In genomic region chr12:76943466-76943865, GRCm38 (mm10) we compare ENCODE assay signal across 28 mouse cellular contexts. TPM values are rescaled to one million over a fixed set of nuclear protein-coding genes. Genes with fewer than 3 reads are reported as not detected.
DNase-seq lines count a peak whose midpoint lies in the region; ATAC-seq and TF ChIP-seq lines count a peak whose summit lies in the region.
"Had no signal": no experiment of that assay in that cellular context is flagged by ENCODE, and none has a peak within 500 bp of the region (broad histone marks: within the 10 kb centered on the region; RNA-seq: fewer than 3 reads in every experiment).

No protein-coding gene starts in this region.

- no peak overlapping the region for H3K4me3 ChIP-seq in kidney, adult 2 months (ENCODE audit: insufficient read depth, low read depth, low read length)
- H3K4me3 ChIP-seq in bone marrow, adult 2 months (replicated peaks; ENCODE audit: control insufficient read depth, low read depth, low read length): no peak overlapping the region
- H3K4me3 ChIP-seq in intestine, embryonic 15.5 days (replicated peaks): no peak overlapping the region
- no peak overlapping the region for H3K4me3 ChIP-seq in small intestine, adult 2 months (ENCODE audit: low read depth, low read length)
- no peak overlapping the region for H3K4me3 ChIP-seq in hindbrain, embryonic 14.5 days (replicated peaks; ENCODE audit: low read length)
- H3K4me3 ChIP-seq in limb, embryonic 10.5 days: no peak overlapping the region
- no peak overlapping the region for H3K4me3 ChIP-seq in lung, adult 2 months (replicated peaks; ENCODE audit: extremely low read depth, low read depth, low read length)
- H3K4me3 ChIP-seq: embryonic facial prominence, embryonic 10.5 days; embryonic facial prominence, embryonic 15.5 days; forebrain, embryonic 12.5 days; hindbrain, embryonic 13.5 days; limb, embryonic 15.5 days; lung, embryonic 15.5 days had no signal

- H3K4me1 ChIP-seq in kidney, adult 2 months (ENCODE audit: control insufficient read depth, insufficient read depth, low read length): 0 out of 2 replicates have a peak, but pooled peaks cover 2% of the 10 kb centered on the region
- H3K4me1 ChIP-seq in bone marrow, adult 2 months (ENCODE audit: control insufficient read depth, insufficient read depth, low read length): peaks cover 6% of the 10 kb centered on the region
- no peaks in the 10 kb centered on the region for H3K4me1 ChIP-seq in intestine, embryonic 15.5 days (replicated peaks)
- H3K4me1 ChIP-seq in small intestine, adult 2 months (ENCODE audit: control insufficient read depth, insufficient read depth, insufficient read length, low read length): peaks cover 32% of the 10 kb centered on the region
- H3K4me1 ChIP-seq in hindbrain, embryonic 14.5 days (replicated peaks; ENCODE audit: control insufficient read depth, insufficient read depth, low read length): no peaks in the 10 kb centered on the region
- H3K4me1 ChIP-seq in limb, embryonic 10.5 days: peaks cover 7% of the 10 kb centered on the region
- H3K4me1 ChIP-seq in lung, adult 2 months (ENCODE audit: control insufficient read depth, insufficient read depth, low read length): no peaks in the 10 kb centered on the region; the same call in 1 of the 2 replicates
- H3K4me1 ChIP-seq: embryonic facial prominence, embryonic 15.5 days; forebrain, embryonic 12.5 days; hindbrain, embryonic 13.5 days; lung, embryonic 15.5 days had no signal

- WGBS in kidney, adult 2 months: 70% methylated on average over 6 of the region's 6 CpGs
- WGBS in bone marrow, adult 2 months: 80% methylated on average over 6 of the region's 6 CpGs
- 59% methylated on average over 6 of the region's 6 CpGs for WGBS in intestine, embryonic 15.5 days
- WGBS in small intestine, adult 2 months: 20% methylated on average over 6 of the region's 6 CpGs
- 91% methylated on average over 6 of the region's 6 CpGs for WGBS in hindbrain, embryonic 14.5 days
- 94% methylated on average over 6 of the region's 6 CpGs for WGBS in limb, embryonic 10.5 days
- WGBS in lung, adult 2 months: 72% methylated on average over 6 of the region's 6 CpGs

- ATAC-seq in intestine, embryonic 15.5 days: peak; percentile 84
- ATAC-seq in hindbrain, embryonic 14.5 days (ENCODE audit: low FRiP score): no peak
- ATAC-seq: CD4-positive, CD25-positive, alpha-beta regulatory T cell, adult 4 months; forebrain, postnatal 0 days had no signal

- no peak overlapping the region for H3K4me2 ChIP-seq in intestine, embryonic 15.5 days (replicated peaks)
- no peak overlapping the region for H3K4me2 ChIP-seq in hindbrain, embryonic 14.5 days (replicated peaks)
- H3K4me2 ChIP-seq: embryonic facial prominence, embryonic 15.5 days; forebrain, embryonic 12.5 days; heart, embryonic 11.5 days; hindbrain, embryonic 13.5 days; limb, embryonic 15.5 days; lung, embryonic 15.5 days had no signal

- peaks cover 2% of the 10 kb centered on the region; the same call in 1 of the 2 replicates for H3K36me3 ChIP-seq in kidney, adult 2 months (ENCODE audit: control insufficient read depth, insufficient read depth, low read length)
- H3K36me3 ChIP-seq in intestine, embryonic 15.5 days: peaks cover 30% of the 10 kb centered on the region
- peaks cover 88% of the 10 kb centered on the region for H3K36me3 ChIP-seq in small intestine, adult 2 months (ENCODE audit: control insufficient read depth, insufficient read depth, low read length)
- peaks cover 99% of the 10 kb centered on the region for H3K36me3 ChIP-seq in hindbrain, embryonic 14.5 days (replicated peaks; ENCODE audit: control insufficient read depth, insufficient read depth)
- peaks cover 99% of the 10 kb centered on the region for H3K36me3 ChIP-seq in limb, embryonic 10.5 days

- H3K9ac ChIP-seq in intestine, embryonic 15.5 days: no peak overlapping the region
- H3K9ac ChIP-seq in hindbrain, embryonic 14.5 days: no peak overlapping the region
- H3K9ac ChIP-seq: embryonic facial prominence, embryonic 15.5 days; forebrain, embryonic 12.5 days; forebrain, postnatal 0 days; hindbrain, embryonic 13.5 days; limb, embryonic 15.5 days; liver, embryonic 14.5 days; lung, embryonic 15.5 days had no signal

- no peak for TF ChIP-seq CTCF in kidney, adult 2 months (conservative IDR thresholded peaks at IDR 0.05; ENCODE audit: insufficient read depth, insufficient read length, low read depth, low read length)
- TF ChIP-seq CTCF in bone marrow, adult 2 months (IDR thresholded peaks at IDR 0.05; ENCODE audit: control insufficient read depth, insufficient read depth, low read length): no peak
- no peak for TF ChIP-seq CTCF in small intestine, adult 2 months (IDR thresholded peaks at IDR 0.05; ENCODE audit: extremely low read depth, insufficient read length, insufficient replicate concordance, low read depth, low read length)
- TF ChIP-seq CTCF in lung, adult 2 months (IDR thresholded peaks at IDR 0.05; ENCODE audit: insufficient read depth, low read length): no peak

- no peak for TF ChIP-seq POLR2A in kidney, adult 2 months (IDR thresholded peaks at IDR 0.05; ENCODE audit: low read depth, low read length)
- no peak for TF ChIP-seq POLR2A in bone marrow, adult 2 months (IDR thresholded peaks at IDR 0.05; ENCODE audit: borderline replicate concordance, control insufficient read depth, low read depth, low read length)
- TF ChIP-seq POLR2A in small intestine, adult 2 months (IDR thresholded peaks at IDR 0.05; ENCODE audit: low read depth, low read length): no peak
- no peak for TF ChIP-seq POLR2A in lung, adult 2 months (IDR thresholded peaks at IDR 0.05; ENCODE audit: borderline replicate concordance, extremely low read depth, low read depth, low read length)

- no peaks in the 10 kb centered on the region for H3K27me3 ChIP-seq in kidney, adult 2 months (replicated peaks; ENCODE audit: control insufficient read depth, insufficient read depth, low read length)
- no peaks in the 10 kb centered on the region for H3K27me3 ChIP-seq in intestine, embryonic 15.5 days (replicated peaks)
- no peaks in the 10 kb centered on the region for H3K27me3 ChIP-seq in small intestine, adult 2 months (ENCODE audit: control insufficient read depth, insufficient read depth, low read length)
- H3K27me3 ChIP-seq in hindbrain, embryonic 14.5 days (ENCODE audit: control insufficient read depth, insufficient read depth, low read length): no peaks in the 10 kb centered on the region
- no peaks in the 10 kb centered on the region for H3K27me3 ChIP-seq in limb, embryonic 10.5 days (ENCODE audit: low read depth, poor library complexity, severe bottlenecking)
- H3K27me3 ChIP-seq: embryonic facial prominence, embryonic 15.5 days; forebrain, embryonic 12.5 days; hindbrain, embryonic 13.5 days; limb, embryonic 15.5 days; lung, embryonic 15.5 days had no signal

- DNase-seq in kidney, adult 2 months: peak; percentile 36
- DNase-seq in kidney, postnatal 10 days: no peak
- DNase-seq in hindbrain, embryonic 14.5 days (ENCODE audit: low spot score): no peak
- DNase-seq in limb, embryonic 10.5 days (ENCODE audit: low spot score): no peak
- no peak for DNase-seq in lung, adult 2 months
- DNase-seq: adrenal gland, adult 2 months; adrenal gland, postnatal 36 days; cerebellum, adult 11-12 months; cerebellum, postnatal 10 days; forebrain, postnatal 0 days; gastrocnemius, postnatal 25 days; heart, adult 18-20 months; heart, postnatal 4 days; layer of hippocampus, postnatal 36 days; left cerebral cortex, postnatal 4 days; midbrain, embryonic 14.5 days had no signal

- H3K9me3 ChIP-seq in intestine, embryonic 15.5 days: no peaks in the 10 kb centered on the region
- no peaks in the 10 kb centered on the region for H3K9me3 ChIP-seq in hindbrain, embryonic 14.5 days (ENCODE audit: control insufficient read depth, low read length)
- H3K9me3 ChIP-seq in limb, embryonic 10.5 days (replicated peaks): no peaks in the 10 kb centered on the region
- H3K9me3 ChIP-seq: embryonic facial prominence, embryonic 10.5 days; embryonic facial prominence, embryonic 15.5 days; forebrain, embryonic 12.5 days; hindbrain, embryonic 13.5 days; limb, embryonic 15.5 days; lung, embryonic 15.5 days had no signal

- H3K27ac ChIP-seq in kidney, adult 2 months (ENCODE audit: insufficient read depth, low read depth, low read length): no peak overlapping the region; the same call in 1 of the 2 replicates
- peak overlapping the region; percentile 32; the same call in 1 of the 2 replicates for H3K27ac ChIP-seq in bone marrow, adult 2 months (ENCODE audit: control insufficient read depth, insufficient read depth, low read depth, low read length, poor library complexity)
- H3K27ac ChIP-seq in intestine, embryonic 15.5 days: no peak overlapping the region
- H3K27ac ChIP-seq in small intestine, adult 2 months (ENCODE audit: insufficient read depth, low read depth, low read length): peak overlapping the region; percentile 87
- H3K27ac ChIP-seq in hindbrain, embryonic 14.5 days: no peak overlapping the region
- no peak overlapping the region for H3K27ac ChIP-seq in limb, embryonic 10.5 days
- H3K27ac ChIP-seq: embryonic facial prominence, embryonic 10.5 days; embryonic facial prominence, embryonic 15.5 days; forebrain, embryonic 12.5 days; hindbrain, embryonic 13.5 days; limb, embryonic 15.5 days; liver, embryonic 14.5 days; lung, embryonic 15.5 days had no signal

RNA-seq across cellular contexts. Expression of gene Max, which starts 18.5 kb away (rescaled TPM):
- polyA plus RNA-seq in kidney, adult 2 months (2012; rRNA removed): 33.8 and 42.7 TPM in 2 replicates
- polyA plus RNA-seq in bone marrow, adult 2 months (2011; ENCODE audit: insufficient read depth, insufficient read length, low replicate concordance, missing spikeins): 102 and 151 TPM in 2 replicates
- polyA plus RNA-seq in intestine, embryonic 15.5 days (2015; fragmentation: Nextera tagmentation; extraction: Ambion mirVana): 13.0 and 13.1 TPM in 2 replicates
- 34.6 and 99.1 TPM in 2 replicates for polyA plus RNA-seq in small intestine, adult 2 months (2012; rRNA removed)
- 47.6 and 52.9 TPM in 2 replicates for polyA plus RNA-seq in hindbrain, embryonic 14.5 days (2014; fragmentation: Nextera tagmentation; extraction: Ambion mirVana)
- 11.5 and 12.9 TPM in 2 replicates for polyA plus RNA-seq in limb, embryonic 10.5 days (2016; fragmentation: Nextera tagmentation; extraction: Ambion mirVana)
- 35.1 and 37.7 TPM in 2 replicates for polyA plus RNA-seq in lung, adult 2 months (2012; rRNA removed)

Comparison
In these comparisons a context has a peak if more than half of its experiments do, and no peak if none do; other contexts are left out.
1. H3K27ac ChIP-seq: peak in bone marrow, adult 2 months (single experiment) and small intestine, adult 2 months (single experiment); none in kidney, adult 2 months (single experiment), intestine, embryonic 15.5 days (single experiment), hindbrain, embryonic 14.5 days (single experiment) and limb, embryonic 10.5 days (single experiment).